Mouse (Mus musculus) kidney, adult 18-20 months (tissue): ENCODE results near the gene Rai14.

Source experiments
- DNase-seq: peaks from one replicate; pipeline ENCODE4 v3.0.0; 2021

The Rai14 gene

GRCm38 (mm10) chr15:10720188-10720587 lies 5.8 kb upstream of the Rai14 start:
- no peak for DNase-seq

- no peak for DNase-seq
These were observed 5.1 kb upstream of the Rai14 start for GRCm38 (mm10) chr15:10719511-10719910.

- DNase-seq, result no peak
These were observed 4.3 kb upstream of the Rai14 start for GRCm38 (mm10) chr15:10718763-10719162.

GRCm38 (mm10) chr15:10717284-10717683 lies 2.9 kb upstream of the Rai14 start:
- DNase-seq, result no peak

- DNase-seq, result no peak
These were observed 1.5 kb upstream of the Rai14 start for GRCm38 (mm10) chr15:10715966-10716365.

GRCm38 (mm10) chr15:10715139-10715505 lies 698 bp upstream of the Rai14 start:
- DNase-seq, result no peak

GRCm38 (mm10) chr15:10713626-10714316 lies 653 bp downstream of the Rai14 start:
- DNase-seq, result peak; percentile 46

GRCm38 (mm10) chr15:10713181-10713625 lies 1.2 kb downstream of the Rai14 start:
- peak; percentile 40 for DNase-seq

GRCm38 (mm10) chr15:10712288-10712687 lies 2.1 kb downstream of the Rai14 start:
- no peak for DNase-seq

GRCm38 (mm10) chr15:10711231-10711630 lies 3.2 kb downstream of the Rai14 start:
- no peak for DNase-seq

- peak; percentile 29 for DNase-seq
These were observed 5.7 kb downstream of the Rai14 start for GRCm38 (mm10) chr15:10708591-10709272.

- no peak for DNase-seq
These were observed 7.3 kb downstream of the Rai14 start for GRCm38 (mm10) chr15:10707109-10707508.

GRCm38 (mm10) chr15:10706414-10706813 lies 8.0 kb downstream of the Rai14 start:
- DNase-seq, result no peak

GRCm38 (mm10) chr15:10705752-10706151 lies 8.7 kb downstream of the Rai14 start:
- DNase-seq, result no peak

GRCm38 (mm10) chr15:10704328-10704727 lies 10.1 kb downstream of the Rai14 start:
- no peak for DNase-seq

- DNase-seq, result no peak
These were observed 12.9 kb downstream of the Rai14 start for GRCm38 (mm10) chr15:10701571-10701970.

- DNase-seq, result no peak
These were observed 13.4 kb downstream of the Rai14 start for GRCm38 (mm10) chr15:10700891-10701466.

- no peak for DNase-seq
These were observed 17.8 kb downstream of the Rai14 start for GRCm38 (mm10) chr15:10696478-10697234.

GRCm38 (mm10) chr15:10692627-10693026 lies 21.8 kb downstream of the Rai14 start:
- no peak for DNase-seq

- no peak for DNase-seq
These were observed 22.9 kb downstream of the Rai14 start for GRCm38 (mm10) chr15:10691481-10691880.

- DNase-seq, result no peak
These were observed 23.5 kb downstream of the Rai14 start for GRCm38 (mm10) chr15:10690973-10691372.

- no peak for DNase-seq
These were observed 24.2 kb downstream of the Rai14 start for GRCm38 (mm10) chr15:10690219-10690618.

GRCm38 (mm10) chr15:10689304-10689703 lies 25.1 kb downstream of the Rai14 start:
- no peak for DNase-seq
